Mouse (Mus musculus): Measurements from ENCODE around the gene Cnot1.

GRCm38 (mm10) chr8:95696661-95697060, 110.6 kb downstream of the Cnot1 start:
- no peak for TF ChIP-seq CTCF (IDR thresholded peaks at IDR 0.05; ENCODE audit: low read depth, low read length)
- TF ChIP-seq POLR2A (IDR thresholded peaks at IDR 0.05; ENCODE audit: extremely low read depth, insufficient read depth, low read length): no peak
